Mouse (Mus musculus) embryonic fibroblast, embryonic 13.5 days (primary cell): ENCODE data around the gene Gm281. TPM values are rescaled to one million over a fixed set of nuclear protein-coding genes. Genes with fewer than 3 reads are reported as not detected.
"Not testable (repeated sequence)": the region's sequence is repeated elsewhere in the genome, so short reads cannot be mapped to it uniquely, and the experiment has no call there.

Source experiments
- H3K27ac ChIP-seq: 2 replicates; pipeline ENCODE4 v1.5.1; 2012; ENCODE audit warnings: low read length, control low read depth, inconsistent platforms; ENCODE audit not compliant: insufficient read depth
- H3K4me1 ChIP-seq: 2 replicates; pipeline ENCODE4 v1.6.1; 2011; ENCODE audit warnings: low read length; ENCODE audit not compliant: control insufficient read depth, insufficient read depth
- H3K4me3 ChIP-seq: 2 replicates; pipeline ENCODE4 v1.5.1; 2011; ENCODE audit warnings: mild to moderate bottlenecking, control low read depth, low read length; ENCODE audit not compliant: insufficient read depth
- CTCF ChIP-seq: IDR thresholded peaks from 2 replicates; pipeline ENCODE4 v1.5.1; 2011; ENCODE audit warnings: mild to moderate bottlenecking, control low read depth, low read length, moderate library complexity, borderline replicate concordance; ENCODE audit not compliant: insufficient read depth
- POLR2A ChIP-seq: IDR thresholded peaks from 2 replicates; pipeline ENCODE4 v1.6.1; 2011; ENCODE audit warnings: low read depth, mild to moderate bottlenecking, control low read depth, low read length, moderate library complexity
- polyA plus RNA-seq: library from polyadenylated mRNA; stranded (reverse); fragments of >200 nt; gene quantifications from 2 replicates; pipeline ENCODE4 v1.2.4, GENCODE M21; 2011; ENCODE audit warnings: low read depth; ENCODE audit not compliant: missing spikeins, insufficient read length

Gene Gm281
- polyA plus RNA-seq = not detected in 2 replicates

- no peak within 1 kb of the TSS for H3K4me3 ChIP-seq
- TF ChIP-seq POLR2A = no peak
- no peak for TF ChIP-seq CTCF
- no peak within 1 kb of the TSS for H3K27ac ChIP-seq
- no peaks in the 10 kb centered on the region for H3K4me1 ChIP-seq
These were observed at the start of gene Gm281 for GRCm38 (mm10) chr14:13914387-13915082. Gm281 (minus strand) TSS chr14:13914478.

DNA sequence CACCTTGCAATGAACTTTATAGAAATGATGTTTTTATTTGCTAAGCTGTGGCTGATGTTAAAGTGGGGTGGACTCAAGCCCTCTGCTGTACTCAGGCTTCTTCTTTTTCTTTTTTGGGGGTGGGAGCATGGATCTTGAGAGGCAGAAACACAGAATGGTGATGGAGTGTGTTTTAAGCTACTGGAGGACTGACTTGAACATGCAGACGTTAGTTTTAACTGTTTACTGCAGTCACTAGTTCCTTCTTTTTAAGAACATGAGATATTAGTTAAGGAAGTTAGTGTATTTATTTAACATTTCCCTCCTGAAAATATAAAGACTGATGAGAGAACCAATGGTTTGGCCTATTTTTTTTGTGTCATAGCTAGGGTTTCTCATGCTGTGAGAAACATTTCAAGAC lies 49.2 kb upstream of the Gm281 start:
- no peak overlapping the region for H3K4me3 ChIP-seq
- no peak for TF ChIP-seq CTCF
- TF ChIP-seq POLR2A = no peak
- H3K27ac ChIP-seq = no peak overlapping the region
- H3K4me1 ChIP-seq = no peaks in the 10 kb centered on the region

- TF ChIP-seq CTCF = no peak
- TF ChIP-seq POLR2A = no peak
- no peak overlapping the region for H3K27ac ChIP-seq
- no peak overlapping the region for H3K4me3 ChIP-seq
- H3K4me1 ChIP-seq = peaks cover 3% of the 10 kb centered on the region
These were observed 48.2 kb upstream of the Gm281 start for GRCm38 (mm10) chr14:13962476-13962875.

GRCm38 (mm10) chr14:13961401-13962112 lies 47.3 kb upstream of the Gm281 start, which contains the start of the genes Atxn7 and Thoc7:
Atxn7 (plus strand) TSS chr14:13961440.
Thoc7 (minus strand) TSS chr14:13961852.
- Histone ChIP-seq H3K27ac (peak within 1 kb of the TSS; percentile 30; the same call in 1 of the 2 replicates), H3K4me1 (peaks cover 3% of the 10 kb centered on the region)
- no peak for TF ChIP-seq POLR2A
- no peak for TF ChIP-seq CTCF

GRCm38 (mm10) chr14:13960482-13961325 lies 46.4 kb upstream of the Gm281 start:
- Histone ChIP-seq H3K27ac (peak overlapping the region; percentile 30; the same call in 1 of the 2 replicates), H3K4me1 (peaks cover 3% of the 10 kb centered on the region), H3K4me3 (peak overlapping the region; percentile 90)
- TF ChIP-seq POLR2A (peak; percentile 47), CTCF (no peak)

More at GRCm38 (mm10) chr14:13961401-13962112, 47.3 kb upstream of the Gm281 start, which contains the start of the genes Atxn7 and Thoc7:
- peak within 1 kb of the TSS; percentile 90 for H3K4me3 ChIP-seq

DNA sequence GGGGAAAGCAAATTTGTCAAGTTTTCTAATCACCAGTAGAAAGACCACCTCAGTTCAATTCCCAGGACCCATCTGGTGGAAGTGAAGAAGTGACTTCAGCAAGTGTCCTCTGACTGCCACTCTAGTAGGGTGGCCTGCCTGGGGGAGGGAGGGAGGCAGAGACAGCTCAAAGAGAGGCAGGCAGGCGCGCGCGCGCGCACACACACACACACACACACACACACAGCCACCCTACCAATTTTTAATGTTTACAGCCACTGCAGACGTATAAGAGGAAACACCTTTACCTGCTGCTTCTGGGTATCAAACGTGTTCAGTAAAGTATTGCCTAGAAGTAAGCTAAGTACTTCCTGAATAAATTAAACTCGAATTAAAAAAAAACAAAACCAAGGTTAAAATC lies 45.8 kb upstream of the Gm281 start:
- peak overlapping the region; percentile 90 for H3K4me3 ChIP-seq
- H3K27ac ChIP-seq = no peak overlapping the region
- peaks cover 3% of the 10 kb centered on the region for H3K4me1 ChIP-seq
- TF ChIP-seq POLR2A = no peak
- TF ChIP-seq CTCF = no peak

- H3K27ac ChIP-seq, H3K4me3 ChIP-seq, H3K4me1 ChIP-seq: not testable (repeated sequence)
These were observed 37.9 kb upstream of the Gm281 start for GRCm38 (mm10) chr14:13952151-13952550.

DNA sequence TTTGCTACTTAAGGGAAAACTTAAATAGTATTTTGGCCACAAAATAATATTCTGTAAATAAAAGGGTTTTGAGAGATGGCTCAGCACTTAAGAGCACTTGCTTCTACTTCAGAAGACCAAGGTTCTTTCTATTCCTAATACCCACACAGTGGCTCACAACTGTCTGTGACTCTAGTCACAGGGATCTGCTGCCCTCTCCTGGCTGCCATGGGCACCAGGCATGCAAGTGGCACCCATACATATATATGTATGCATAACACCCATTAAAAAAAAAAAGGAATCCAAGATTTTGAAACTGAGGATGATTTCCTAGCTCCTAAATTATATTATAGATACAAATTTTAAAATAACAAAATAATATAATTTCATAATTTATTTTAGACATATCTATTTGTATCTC lies 36.1 kb upstream of the Gm281 start:
- TF ChIP-seq CTCF (peak; percentile 53; the same call in 1 of the 2 replicates), POLR2A (no peak)
- Histone ChIP-seq H3K4me1 (no peaks in the 10 kb centered on the region), H3K27ac (no peak overlapping the region)

GRCm38 (mm10) chr14:13948345-13948744 lies 34.1 kb upstream of the Gm281 start:
- Histone ChIP-seq H3K4me3 (no peak overlapping the region), H3K27ac (no peak overlapping the region), H3K4me1 (no peaks in the 10 kb centered on the region)
- no peak for TF ChIP-seq CTCF
- no peak for TF ChIP-seq POLR2A

More for the DNA sequence above, 36.1 kb upstream of the Gm281 start:
- H3K4me3 ChIP-seq = no peak overlapping the region
